ENCODE assay signal across 8 mouse cellular contexts in genomic region chr1:119525689-119526591, GRCm38 (mm10). TPM values are rescaled to one million over a fixed set of nuclear protein-coding genes. Genes with fewer than 3 reads are reported as not detected.
DNase-seq lines count a peak whose midpoint lies in the region; ATAC-seq lines count a peak whose summit lies in the region.

Tmem185b (plus strand) TSS chr1:119526160.

- peaks cover 30% of the 10 kb centered on the region for H3K36me3 ChIP-seq in megakaryocyte, embryonic 14.5 days (replicated peaks; ENCODE audit: low read length)

- ATAC-seq in activated CD4-positive, CD25-positive, alpha-beta regulatory T cell, adult 4 months: peak; percentile 91
- ATAC-seq in common myeloid progenitor, adult 5-6 weeks (replicated peaks; ENCODE audit: low read depth, poor library complexity, severe bottlenecking): peak; percentile 79
- peak; percentile 88 for ATAC-seq in inflammation-experienced regulatory T-cells, adult 6 months

- H3K9me3 ChIP-seq in megakaryocyte, embryonic 14.5 days: peaks cover 27% of the 10 kb centered on the region

- peak within 1 kb of the TSS; percentile 96 for H3K4me3 ChIP-seq in megakaryocyte, embryonic 14.5 days (replicated peaks)

- H3K27me3 ChIP-seq in megakaryocyte, embryonic 14.5 days (replicated peaks): peaks cover 16% of the 10 kb centered on the region

- intact Hi-C loops in gastrocnemius, postnatal 14 days (cut with DNase I; ENCODE audit: low total_unique reads): no loop called here

- peak; percentile 95 for DNase-seq in gastrocnemius, postnatal 14 days
- peak; percentile 53 to 85 for DNase-seq in left cerebral cortex, adult 9 months (ENCODE audit: low spot score in 2 of 2)
- DNase-seq in right cerebral cortex, adult 2 months (ENCODE audit: low spot score in 2 of 2): peak; percentile 84 to 88
- DNase-seq in urinary bladder, postnatal 10 days (ENCODE audit: low spot score): peak; percentile 72

- peaks cover 43% of the 10 kb centered on the region for H3K4me1 ChIP-seq in megakaryocyte, embryonic 14.5 days

RNA-seq across cellular contexts. Expression of gene Tmem185b, which starts in this region (rescaled TPM):
- 10 to 100 TPM; 17.3 to 18.4 TPM for polyA plus RNA-seq in activated CD4-positive, CD25-positive, alpha-beta regulatory T cell, adult 4 months (2017; shearing (Covaris generic))
- 13.9 and 16.0 TPM in 2 replicates for total RNA-seq in common myeloid progenitor, adult 5-6 weeks (2017)
- 1 to 10 TPM; 5.5 to 5.9 TPM for total RNA-seq in gastrocnemius, postnatal 14 days (2021)
- polyA plus RNA-seq in inflammation-experienced regulatory T-cells, adult 6 months (2017; shearing (Covaris generic)): 10 to 100 TPM; 15.6 to 20.2 (median 20.0) TPM
- 16.4 and 19.8 TPM in 2 replicates for polyA plus RNA-seq in megakaryocyte, embryonic 14.5 days (2012; ENCODE audit: insufficient read depth, low replicate concordance)

Comparison
In these comparisons a context has a peak if more than half of its experiments do, and no peak if none do; other contexts are left out.
1. Peak in every context shown above with its lines: DNase-seq, ATAC-seq and H3K4me3 ChIP-seq.